Mouse (Mus musculus): Measurements from ENCODE around the gene Ccno.
"Not testable (repeated sequence)": the region's sequence is repeated elsewhere in the genome, so short reads cannot be mapped to it uniquely, and the experiment has no call there.

Gene Ccno

GRCm38 (mm10) chr13:113000576-113001318 is 13.1 kb downstream of the Ccno start:
- DNase-seq (ENCODE audit: low spot score) = peak; percentile 81

- DNase-seq (ENCODE audit: low spot score) = no peak
Observed at GRCm38 (mm10) chr13:113012683-113013082, 25.1 kb downstream of the Ccno start.

GRCm38 (mm10) chr13:113013174-113013953 is 25.8 kb downstream of the Ccno start:
- not testable (repeated sequence) for DNase-seq (ENCODE audit: low spot score)

- no peak for DNase-seq (ENCODE audit: low spot score)
Observed at GRCm38 (mm10) chr13:113021521-113021920, 33.9 kb downstream of the Ccno start.

- DNase-seq (ENCODE audit: low spot score) = no peak
Observed at GRCm38 (mm10) chr13:113022467-113022866, 34.9 kb downstream of the Ccno start.

GRCm38 (mm10) chr13:113023274-113024143 is 35.9 kb downstream of the Ccno start:
- no peak for DNase-seq (ENCODE audit: low spot score)

- no peak for DNase-seq (ENCODE audit: low spot score)
Observed at GRCm38 (mm10) chr13:113031351-113031750, 43.7 kb downstream of the Ccno start.

GRCm38 (mm10) chr13:113031792-113032571 is 44.4 kb downstream of the Ccno start:
- DNase-seq (ENCODE audit: low spot score) = peak; percentile 12

GRCm38 (mm10) chr13:113032831-113033230 is 45.2 kb downstream of the Ccno start:
- DNase-seq (ENCODE audit: low spot score) = no peak

- no peak for DNase-seq (ENCODE audit: low spot score)
Observed at GRCm38 (mm10) chr13:113034271-113034886, 46.8 kb downstream of the Ccno start.

GRCm38 (mm10) chr13:113034950-113035421 is 47.4 kb downstream of the Ccno start, which contains the start of gene Cdc20b:
Gene Cdc20b (plus strand): TSS chr13:113035111.
- peak; percentile 59 for DNase-seq (ENCODE audit: low spot score)

GRCm38 (mm10) chr13:113035852-113036251 is 48.2 kb downstream of the Ccno start:
- DNase-seq (ENCODE audit: low spot score) = peak; percentile 90
